Mouse (Mus musculus): ENCODE results near the gene Pnp. TPM values are rescaled to one million over a fixed set of nuclear protein-coding genes. Genes with fewer than 3 reads are reported as not detected.
A peak's percentile ranks its signal among the peaks of the same experiment; 100 is the strongest.
"Not testable (repeated sequence)": the region's sequence is repeated elsewhere in the genome, so short reads cannot be mapped to it uniquely, and the experiment has no call there.

Gene Pnp
- polyA plus RNA-seq, 1 experiment from 2014 or later = 51.5 TPM

GRCm38 (mm10) chr14:50975001-50975400 is 44.1 kb downstream of the Pnp start:
- Histone ChIP-seq H3K36me3 (ENCODE audit: control insufficient read depth, insufficient read depth, low read length) (no peaks in the 10 kb centered on the region), H3K9ac (ENCODE audit: low read depth, low read length) (no peak overlapping the region), H3K27me3 (replicated peaks; ENCODE audit: control insufficient read depth, insufficient read depth, low read length) (no peaks in the 10 kb centered on the region), H3K4me1 (ENCODE audit: control insufficient read depth, insufficient read depth, low read length) (no peaks in the 10 kb centered on the region; the same call in 1 of the 2 replicates), H3K4me2 (ENCODE audit: low read depth, low read length) (no peak overlapping the region), H3K4me3 (ENCODE audit: low read depth, low read length) (no peak overlapping the region), H3K27ac (replicated peaks; ENCODE audit: low read depth, low read length) (no peak overlapping the region), H3K9me3 (ENCODE audit: control insufficient read depth, low read length) (no peaks in the 10 kb centered on the region)
- ATAC-seq (ENCODE audit: low read depth) (no peak), DNase-seq (ENCODE audit: low spot score) (no peak)
- 59% methylated on average over 5 of the region's 5 CpGs for WGBS

GRCm38 (mm10) chr14:50976674-50977073 is 45.8 kb downstream of the Pnp start:
- Histone ChIP-seq H3K4me1 (ENCODE audit: control insufficient read depth, insufficient read depth, low read length) (no peaks in the 10 kb centered on the region), H3K9me3 (ENCODE audit: control insufficient read depth, low read length) (no peaks in the 10 kb centered on the region), H3K4me2 (ENCODE audit: low read depth, low read length) (peak overlapping the region; percentile 35), H3K27ac (replicated peaks; ENCODE audit: low read depth, low read length) (no peak overlapping the region), H3K36me3 (ENCODE audit: control insufficient read depth, insufficient read depth, low read length) (no peaks in the 10 kb centered on the region), H3K4me3 (ENCODE audit: low read depth, low read length) (peak overlapping the region; percentile 6; the same call in 1 of the 2 replicates), H3K9ac (ENCODE audit: low read depth, low read length) (0 out of 2 replicates have a peak overlapping the region, but pooled peaks have one; percentile 34), H3K27me3 (replicated peaks; ENCODE audit: control insufficient read depth, insufficient read depth, low read length) (no peaks in the 10 kb centered on the region)
- DNase-seq (ENCODE audit: low spot score) (peak; percentile 67), ATAC-seq (ENCODE audit: low read depth) (no peak)
- 14% methylated on average over 9 of the region's 9 CpGs for WGBS

- not testable (repeated sequence) for DNase-seq (ENCODE audit: low spot score); H3K9ac ChIP-seq (ENCODE audit: low read depth, low read length); H3K27ac ChIP-seq (replicated peaks; ENCODE audit: low read depth, low read length); H3K27me3 ChIP-seq (replicated peaks; ENCODE audit: control insufficient read depth, insufficient read depth, low read length); H3K4me1 ChIP-seq (ENCODE audit: control insufficient read depth, insufficient read depth, low read length); H3K36me3 ChIP-seq (ENCODE audit: control insufficient read depth, insufficient read depth, low read length); ATAC-seq (ENCODE audit: low read depth); H3K4me3 ChIP-seq (ENCODE audit: low read depth, low read length); H3K9me3 ChIP-seq (ENCODE audit: control insufficient read depth, low read length); H3K4me2 ChIP-seq (ENCODE audit: low read depth, low read length)
- WGBS = 91% methylated on average over 6 of the region's 6 CpGs
Observed at GRCm38 (mm10) chr14:50978451-50978850, 47.6 kb downstream of the Pnp start.

GRCm38 (mm10) chr14:50979631-50980030 is 48.7 kb downstream of the Pnp start:
- ATAC-seq (ENCODE audit: low read depth) (no peak), DNase-seq (ENCODE audit: low spot score) (no peak)
- no peaks in the 10 kb centered on the region for H3K9me3 ChIP-seq (ENCODE audit: control insufficient read depth, low read length)
- no peaks in the 10 kb centered on the region for H3K27me3 ChIP-seq (replicated peaks; ENCODE audit: control insufficient read depth, insufficient read depth, low read length)
- no peak overlapping the region for H3K4me3 ChIP-seq (ENCODE audit: low read depth, low read length)
- no peaks in the 10 kb centered on the region for H3K4me1 ChIP-seq (ENCODE audit: control insufficient read depth, insufficient read depth, low read length)
- no peak overlapping the region for H3K9ac ChIP-seq (ENCODE audit: low read depth, low read length)
- H3K27ac ChIP-seq (replicated peaks; ENCODE audit: low read depth, low read length) = no peak overlapping the region
- H3K36me3 ChIP-seq (ENCODE audit: control insufficient read depth, insufficient read depth, low read length) = no peaks in the 10 kb centered on the region
- no peak overlapping the region for H3K4me2 ChIP-seq (ENCODE audit: low read depth, low read length)

GRCm38 (mm10) chr14:50981207-50981606 is 50.3 kb downstream of the Pnp start:
- Histone ChIP-seq H3K27ac (replicated peaks; ENCODE audit: low read depth, low read length) (no peak overlapping the region), H3K27me3 (replicated peaks; ENCODE audit: control insufficient read depth, insufficient read depth, low read length) (no peaks in the 10 kb centered on the region), H3K36me3 (ENCODE audit: control insufficient read depth, insufficient read depth, low read length) (no peaks in the 10 kb centered on the region), H3K9me3 (ENCODE audit: control insufficient read depth, low read length) (no peaks in the 10 kb centered on the region), H3K9ac (ENCODE audit: low read depth, low read length) (no peak overlapping the region), H3K4me3 (ENCODE audit: low read depth, low read length) (no peak overlapping the region), H3K4me2 (ENCODE audit: low read depth, low read length) (no peak overlapping the region), H3K4me1 (ENCODE audit: control insufficient read depth, insufficient read depth, low read length) (no peaks in the 10 kb centered on the region)
- ATAC-seq (ENCODE audit: low read depth) (no peak), DNase-seq (ENCODE audit: low spot score) (no peak)
- WGBS = 31% methylated on average over 2 of the region's 2 CpGs

- DNase-seq (ENCODE audit: low spot score) = no peak
- Histone ChIP-seq H3K27me3 (replicated peaks; ENCODE audit: control insufficient read depth, insufficient read depth, low read length) (no peaks in the 10 kb centered on the region), H3K4me1 (ENCODE audit: control insufficient read depth, insufficient read depth, low read length) (no peaks in the 10 kb centered on the region), H3K4me3 (ENCODE audit: low read depth, low read length) (no peak overlapping the region), H3K4me2 (ENCODE audit: low read depth, low read length) (no peak overlapping the region), H3K36me3 (ENCODE audit: control insufficient read depth, insufficient read depth, low read length) (no peaks in the 10 kb centered on the region), H3K9ac (ENCODE audit: low read depth, low read length) (no peak overlapping the region), H3K27ac (replicated peaks; ENCODE audit: low read depth, low read length) (no peak overlapping the region), H3K9me3 (ENCODE audit: control insufficient read depth, low read length) (no peaks in the 10 kb centered on the region)
- no peak for ATAC-seq (ENCODE audit: low read depth)
- WGBS = 70% methylated on average over 5 of the region's 5 CpGs
Observed at GRCm38 (mm10) chr14:50981837-50982236, 51.0 kb downstream of the Pnp start.

GRCm38 (mm10) chr14:50987668-50988067 is 56.8 kb downstream of the Pnp start:
- Histone ChIP-seq H3K4me1 (ENCODE audit: control insufficient read depth, insufficient read depth, low read length) (no peaks in the 10 kb centered on the region), H3K4me2 (ENCODE audit: low read depth, low read length) (no peak overlapping the region), H3K4me3 (ENCODE audit: low read depth, low read length) (no peak overlapping the region), H3K9me3 (ENCODE audit: control insufficient read depth, low read length) (no peaks in the 10 kb centered on the region), H3K9ac (ENCODE audit: low read depth, low read length) (no peak overlapping the region), H3K27ac (replicated peaks; ENCODE audit: low read depth, low read length) (no peak overlapping the region), H3K36me3 (ENCODE audit: control insufficient read depth, insufficient read depth, low read length) (no peaks in the 10 kb centered on the region), H3K27me3 (replicated peaks; ENCODE audit: control insufficient read depth, insufficient read depth, low read length) (no peaks in the 10 kb centered on the region)
- ATAC-seq (ENCODE audit: low read depth) = no peak
- WGBS = 85% methylated on average over 2 of the region's 2 CpGs
- DNase-seq (ENCODE audit: low spot score) = no peak

- DNase-seq (ENCODE audit: low spot score) (no peak), ATAC-seq (ENCODE audit: low read depth) (no peak)
- Histone ChIP-seq H3K27ac (replicated peaks; ENCODE audit: low read depth, low read length) (no peak overlapping the region), H3K9me3 (ENCODE audit: control insufficient read depth, low read length) (no peaks in the 10 kb centered on the region), H3K27me3 (replicated peaks; ENCODE audit: control insufficient read depth, insufficient read depth, low read length) (no peaks in the 10 kb centered on the region), H3K36me3 (ENCODE audit: control insufficient read depth, insufficient read depth, low read length) (no peaks in the 10 kb centered on the region), H3K4me3 (ENCODE audit: low read depth, low read length) (no peak overlapping the region), H3K9ac (ENCODE audit: low read depth, low read length) (no peak overlapping the region), H3K4me1 (ENCODE audit: control insufficient read depth, insufficient read depth, low read length) (no peaks in the 10 kb centered on the region), H3K4me2 (ENCODE audit: low read depth, low read length) (no peak overlapping the region)
- WGBS = 88% methylated on average over 3 of the region's 3 CpGs
Observed at GRCm38 (mm10) chr14:50991037-50991436, 60.2 kb downstream of the Pnp start.

GRCm38 (mm10) chr14:50997088-50997487 is 66.2 kb downstream of the Pnp start:
- H3K4me1 ChIP-seq (ENCODE audit: control insufficient read depth, insufficient read depth, low read length) = no peaks in the 10 kb centered on the region
- no peak overlapping the region for H3K4me3 ChIP-seq (ENCODE audit: low read depth, low read length)
- H3K9me3 ChIP-seq (ENCODE audit: control insufficient read depth, low read length) = no peaks in the 10 kb centered on the region
- WGBS = 71% methylated on average over 3 of the region's 3 CpGs
- H3K27ac ChIP-seq (replicated peaks; ENCODE audit: low read depth, low read length) = no peak overlapping the region
- H3K9ac ChIP-seq (ENCODE audit: low read depth, low read length) = no peak overlapping the region
- no peaks in the 10 kb centered on the region for H3K27me3 ChIP-seq (replicated peaks; ENCODE audit: control insufficient read depth, insufficient read depth, low read length)
- no peaks in the 10 kb centered on the region for H3K36me3 ChIP-seq (ENCODE audit: control insufficient read depth, insufficient read depth, low read length)
- H3K4me2 ChIP-seq (ENCODE audit: low read depth, low read length) = no peak overlapping the region
- ATAC-seq (ENCODE audit: low read depth) (no peak), DNase-seq (ENCODE audit: low spot score) (no peak)

Data from embryonic facial prominence, embryonic 14.5 days (tissue).